Mouse (Mus musculus): ENCODE data around the gene Zfp131. TPM values are rescaled to one million over a fixed set of nuclear protein-coding genes. Genes with fewer than 3 reads are reported as not detected.

Gene Zfp131
- polyA plus RNA-seq, 1 experiment from 2014 or later, result 42.3 TPM

- Histone ChIP-seq H3K9me3 (replicated peaks) (no peaks in the 10 kb centered on the region), H3K9ac (no peak overlapping the region), H3K4me1 (peaks cover 13% of the 10 kb centered on the region), H3K36me3 (peaks cover 4% of the 10 kb centered on the region; the same call in 1 of the 2 replicates), H3K27ac (no peak overlapping the region), H3K4me3 (no peak overlapping the region), H3K27me3 (no peaks in the 10 kb centered on the region), H3K4me2 (replicated peaks) (no peak overlapping the region)
- ATAC-seq (ENCODE audit: low FRiP score), result no peak
- 89% methylated on average over 5 of the region's 5 CpGs for WGBS
Measured at GRCm38 (mm10) chr13:119792791-119793404, 2.2 kb upstream of the Zfp131 start.

- H3K9ac ChIP-seq, result peak overlapping the region; percentile 95
- WGBS, result 5% methylated on average over 18 of the region's 18 CpGs
- H3K27ac ChIP-seq, result peak overlapping the region; percentile 95
- ATAC-seq (ENCODE audit: low FRiP score), result no peak
- peaks cover 13% of the 10 kb centered on the region for H3K4me1 ChIP-seq
- H3K36me3 ChIP-seq, result peaks cover 12% of the 10 kb centered on the region
- peak overlapping the region; percentile 90 for H3K4me3 ChIP-seq
- H3K27me3 ChIP-seq, result no peaks in the 10 kb centered on the region
- no peaks in the 10 kb centered on the region for H3K9me3 ChIP-seq (replicated peaks)
- peak overlapping the region; percentile 74 for H3K4me2 ChIP-seq (replicated peaks)
Measured at GRCm38 (mm10) chr13:119791580-119792135, 969 bp upstream of the Zfp131 start.

GRCm38 (mm10) chr13:119789851-119790717 is 605 bp downstream of the Zfp131 start:
- H3K4me1 ChIP-seq, result peaks cover 13% of the 10 kb centered on the region
- peak overlapping the region; percentile 95 for H3K27ac ChIP-seq
- peak overlapping the region; percentile 74 for H3K4me2 ChIP-seq (replicated peaks)
- ATAC-seq (ENCODE audit: low FRiP score), result peak; percentile 79
- peaks cover 24% of the 10 kb centered on the region for H3K36me3 ChIP-seq
- H3K9ac ChIP-seq, result peak overlapping the region; percentile 95
- no peaks in the 10 kb centered on the region for H3K27me3 ChIP-seq
- no peaks in the 10 kb centered on the region for H3K9me3 ChIP-seq (replicated peaks)
- 1% methylated on average over 46 of the region's 66 CpGs for WGBS
- peak overlapping the region; percentile 90 for H3K4me3 ChIP-seq

GRCm38 (mm10) chr13:119783581-119783980 is 7.1 kb downstream of the Zfp131 start:
- Histone ChIP-seq H3K36me3 (peaks cover 72% of the 10 kb centered on the region), H3K9ac (no peak overlapping the region), H3K4me1 (no peaks in the 10 kb centered on the region), H3K9me3 (replicated peaks) (no peaks in the 10 kb centered on the region), H3K4me2 (replicated peaks) (no peak overlapping the region), H3K4me3 (no peak overlapping the region), H3K27me3 (no peaks in the 10 kb centered on the region), H3K27ac (no peak overlapping the region)
- ATAC-seq (ENCODE audit: low FRiP score), result no peak
- WGBS, result 87% methylated on average over 4 of the region's 4 CpGs

GRCm38 (mm10) chr13:119768541-119768940 is 22.1 kb downstream of the Zfp131 start:
- no peak overlapping the region for H3K4me3 ChIP-seq
- no peak overlapping the region for H3K4me2 ChIP-seq (replicated peaks)
- peaks cover 78% of the 10 kb centered on the region for H3K36me3 ChIP-seq
- H3K4me1 ChIP-seq, result no peaks in the 10 kb centered on the region
- H3K9ac ChIP-seq, result no peak overlapping the region
- ATAC-seq (ENCODE audit: low FRiP score), result no peak
- no peak overlapping the region for H3K27ac ChIP-seq
- 83% methylated on average over 6 of the region's 6 CpGs for WGBS
- no peaks in the 10 kb centered on the region for H3K9me3 ChIP-seq (replicated peaks)
- no peaks in the 10 kb centered on the region for H3K27me3 ChIP-seq

GRCm38 (mm10) chr13:119766480-119766879 is 24.2 kb downstream of the Zfp131 start:
- no peaks in the 10 kb centered on the region for H3K4me1 ChIP-seq
- ATAC-seq (ENCODE audit: low FRiP score), result no peak
- no peaks in the 10 kb centered on the region for H3K9me3 ChIP-seq (replicated peaks)
- WGBS, result 95% methylated on average over 7 of the region's 7 CpGs
- H3K4me3 ChIP-seq, result no peak overlapping the region
- H3K27ac ChIP-seq, result no peak overlapping the region
- no peak overlapping the region for H3K9ac ChIP-seq
- no peaks in the 10 kb centered on the region for H3K27me3 ChIP-seq
- no peak overlapping the region for H3K4me2 ChIP-seq (replicated peaks)
- peaks cover 63% of the 10 kb centered on the region for H3K36me3 ChIP-seq

- no peak overlapping the region for H3K9ac ChIP-seq
- no peak overlapping the region for H3K4me2 ChIP-seq (replicated peaks)
- no peaks in the 10 kb centered on the region for H3K9me3 ChIP-seq (replicated peaks)
- H3K27ac ChIP-seq, result no peak overlapping the region
- no peaks in the 10 kb centered on the region for H3K27me3 ChIP-seq
- H3K4me3 ChIP-seq, result no peak overlapping the region
- no peak for ATAC-seq (ENCODE audit: low FRiP score)
- H3K4me1 ChIP-seq, result peaks cover 16% of the 10 kb centered on the region
- H3K36me3 ChIP-seq, result peaks cover 9% of the 10 kb centered on the region; the same call in 1 of the 2 replicates
- 33% methylated on average over 5 of the region's 5 CpGs for WGBS
Measured at GRCm38 (mm10) chr13:119756831-119757230, 33.9 kb downstream of the Zfp131 start.

GRCm38 (mm10) chr13:119755681-119756471 is 34.8 kb downstream of the Zfp131 start, which contains the start of gene Nim1k:
TSS of gene Nim1k (minus strand) at chr13:119755882.
- H3K9me3 ChIP-seq (replicated peaks), result no peaks in the 10 kb centered on the region
- H3K36me3 ChIP-seq, result peaks cover under 1% of the 10 kb centered on the region; the same call in 1 of the 2 replicates
- H3K27me3 ChIP-seq, result no peaks in the 10 kb centered on the region
- H3K9ac ChIP-seq, result peak within 1 kb of the TSS; percentile 59
- H3K4me3 ChIP-seq, result peak within 1 kb of the TSS; percentile 45
- H3K4me2 ChIP-seq (replicated peaks), result peak within 1 kb of the TSS; percentile 97
- peak within 1 kb of the TSS; percentile 70 for H3K27ac ChIP-seq
- WGBS, result 2% methylated on average over 40 of the region's 43 CpGs
- peaks cover 16% of the 10 kb centered on the region for H3K4me1 ChIP-seq
- peak; percentile 93 for ATAC-seq (ENCODE audit: low FRiP score)

- peaks cover 16% of the 10 kb centered on the region for H3K4me1 ChIP-seq
- H3K36me3 ChIP-seq, result no peaks in the 10 kb centered on the region
- WGBS, result 2% methylated on average over 16 of the region's 16 CpGs
- H3K4me2 ChIP-seq (replicated peaks), result peak overlapping the region; percentile 97
- peak; percentile 80 for ATAC-seq (ENCODE audit: low FRiP score)
- H3K9me3 ChIP-seq (replicated peaks), result no peaks in the 10 kb centered on the region
- H3K9ac ChIP-seq, result peak overlapping the region; percentile 59
- no peaks in the 10 kb centered on the region for H3K27me3 ChIP-seq
- peak overlapping the region; percentile 70 for H3K27ac ChIP-seq
- H3K4me3 ChIP-seq, result peak overlapping the region; percentile 45
Measured at GRCm38 (mm10) chr13:119755141-119755547, 35.5 kb downstream of the Zfp131 start.

- ATAC-seq (ENCODE audit: low FRiP score), result no peak
- 30% methylated on average over 3 of the region's 3 CpGs for WGBS
Measured at GRCm38 (mm10) chr13:119754635-119755020, 36.1 kb downstream of the Zfp131 start.

GRCm38 (mm10) chr13:119753859-119754634 is 36.6 kb downstream of the Zfp131 start:
- Histone ChIP-seq H3K4me3 (no peak overlapping the region), H3K4me2 (replicated peaks) (no peak overlapping the region), H3K27ac (no peak overlapping the region), H3K4me1 (peaks cover 16% of the 10 kb centered on the region), H3K36me3 (no peaks in the 10 kb centered on the region), H3K27me3 (no peaks in the 10 kb centered on the region), H3K9me3 (replicated peaks) (no peaks in the 10 kb centered on the region), H3K9ac (no peak overlapping the region)
- ATAC-seq (ENCODE audit: low FRiP score), result peak; percentile 20; the same call in 1 of the 2 replicates
- WGBS, result 49% methylated on average over 9 of the region's 9 CpGs

More at GRCm38 (mm10) chr13:119754635-119755020, 36.1 kb downstream of the Zfp131 start:
- H3K27ac ChIP-seq, result no peak overlapping the region
- no peaks in the 10 kb centered on the region for H3K9me3 ChIP-seq (replicated peaks)
- H3K4me1 ChIP-seq, result peaks cover 16% of the 10 kb centered on the region
- H3K4me2 ChIP-seq (replicated peaks), result peak overlapping the region; percentile 97
- H3K9ac ChIP-seq, result no peak overlapping the region
- H3K27me3 ChIP-seq, result no peaks in the 10 kb centered on the region
- peak overlapping the region; percentile 45; the same call in 1 of the 2 replicates for H3K4me3 ChIP-seq
- H3K36me3 ChIP-seq, result no peaks in the 10 kb centered on the region

Measured in hindbrain, embryonic 12.5 days (tissue).